Mouse (Mus musculus) forebrain, embryonic 14.5 days (tissue): Measurements from ENCODE around the gene Manbal. TPM values are rescaled to one million over a fixed set of nuclear protein-coding genes. Genes with fewer than 3 reads are reported as not detected.

Source experiments
- ATAC-seq: fragments of 200-750 bp; cut with Nextera tagmentation; 2 replicates; pipeline ENCODE4 v1.8.0; 2017; ENCODE audit warnings: mild to moderate bottlenecking, moderate library complexity
- DNase-seq: peaks from one replicate; pipeline ENCODE4 v3.0.0-alpha.2; 2015; ENCODE audit warnings: low spot score
- H3K27ac ChIP-seq: fragments of 300-500 bp; sonication (generic); 2 replicates; pipeline ENCODE4 v1.5.1; 2014; ENCODE audit warnings: low read depth, mild to moderate bottlenecking, control low read depth, low read length, moderate library complexity
- H3K27me3 ChIP-seq: fragments of 300-500 bp; sonication (generic); replicated peaks from 2 replicates; pipeline ENCODE4 v1.6.1; 2014; ENCODE audit warnings: low read length, control low read depth, mixed read lengths; ENCODE audit not compliant: control insufficient read depth, insufficient read depth
- H3K36me3 ChIP-seq: fragments of 300-500 bp; sonication (generic); 2 replicates; pipeline ENCODE4 v1.6.1; 2014; ENCODE audit warnings: low read length, control low read depth; ENCODE audit not compliant: control insufficient read depth, insufficient read depth
- H3K4me1 ChIP-seq: fragments of 300-500 bp; sonication (generic); 2 replicates; pipeline ENCODE4 v1.6.1; 2014; ENCODE audit warnings: antibody characterized with exemption, low read length, control low read depth; ENCODE audit not compliant: control insufficient read depth, insufficient read depth
- H3K4me2 ChIP-seq: fragments of 300-500 bp; sonication (generic); 2 replicates; pipeline ENCODE4 v1.6.1; 2014; ENCODE audit warnings: mild to moderate bottlenecking, control low read depth, low read length
- H3K4me3 ChIP-seq: fragments of 300-500 bp; sonication (generic); 2 replicates; pipeline ENCODE4 v1.5.1; 2014; ENCODE audit warnings: low read depth, low read length, control low read depth
- H3K9ac ChIP-seq: fragments of 300-500 bp; sonication (generic); 2 replicates; pipeline ENCODE4 v1.6.1; 2014; ENCODE audit warnings: mild to moderate bottlenecking, low read length, control low read depth, moderate library complexity
- H3K9me3 ChIP-seq: fragments of 300-500 bp; sonication (generic); replicated peaks from 2 replicates; pipeline ENCODE4 v1.6.1; 2016; ENCODE audit warnings: low read length, control low read depth, mixed read lengths; ENCODE audit not compliant: control insufficient read depth
- WGBS: fragments of 180-500 bp; shearing (Covaris S2); extraction: QIAGEN DNeasy Blood & Tissue Kit; methylation state at CpG from one replicate; pipeline ENCODE4 v1.1.7; 2014; 5-methylcytosine and 5-hydroxymethylcytosine counted together
- polyA plus RNA-seq: library from polyadenylated mRNA; unstranded; fragments of >200 nt; fragmentation: Nextera tagmentation; extraction: Ambion mirVana; gene quantifications from 2 replicates; pipeline ENCODE4 v1.2.1, GENCODE M21; 2014

The Manbal gene
- 72.7 and 78.5 TPM in 2 replicates for polyA plus RNA-seq

DNA sequence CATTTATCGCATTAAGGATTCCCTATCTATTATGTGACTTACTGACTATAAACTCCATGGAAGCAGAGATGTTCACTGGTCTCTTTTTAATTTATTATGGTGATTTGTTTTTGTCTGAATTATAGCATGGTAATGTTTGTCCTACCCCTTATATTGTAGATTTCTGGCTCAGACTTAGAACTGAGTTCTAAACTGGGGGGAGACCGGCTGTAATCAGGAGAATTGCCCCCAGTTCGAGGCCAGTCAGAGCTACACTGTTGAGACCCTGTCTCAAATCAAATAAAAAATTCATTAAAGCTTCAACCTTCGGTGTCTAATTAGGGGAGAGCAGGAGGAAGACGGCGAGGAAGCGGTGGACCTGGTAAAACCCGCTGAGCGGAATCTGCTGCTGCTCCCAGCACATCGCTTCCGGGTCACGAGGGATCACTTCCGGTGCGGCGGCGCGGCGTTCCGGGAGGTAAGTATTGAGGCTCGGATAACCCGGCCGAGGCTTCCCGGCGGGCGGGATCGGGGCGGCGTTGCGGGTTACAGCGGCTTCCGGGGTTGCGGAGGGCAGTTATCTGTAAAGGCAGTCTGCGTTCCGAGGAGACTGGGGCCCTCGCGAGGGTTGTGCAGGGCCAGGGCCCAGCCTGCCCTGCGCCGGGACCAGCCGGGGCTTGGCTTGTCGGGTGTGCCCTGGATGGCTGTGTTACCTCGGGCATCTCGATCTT is at the start of gene Manbal:
Gene Manbal, plus strand, starts transcription at position 411 of the 710 bp plus-strand sequence.
- Histone ChIP-seq H3K4me2 (peak within 1 kb of the TSS; percentile 90), H3K27ac (peak within 1 kb of the TSS; percentile 91), H3K9ac (peak within 1 kb of the TSS; percentile 94), H3K36me3 (peaks cover 4% of the 10 kb centered on the region; the same call in 1 of the 2 replicates), H3K4me3 (peak within 1 kb of the TSS; percentile 86), H3K4me1 (peaks cover 14% of the 10 kb centered on the region), H3K27me3 (no peaks in the 10 kb centered on the region), H3K9me3 (no peaks in the 10 kb centered on the region)
- DNase-seq (peak; percentile 91), ATAC-seq (peak; percentile 94)
- 4% methylated on average over 42 of the region's 42 CpGs for WGBS

DNA sequence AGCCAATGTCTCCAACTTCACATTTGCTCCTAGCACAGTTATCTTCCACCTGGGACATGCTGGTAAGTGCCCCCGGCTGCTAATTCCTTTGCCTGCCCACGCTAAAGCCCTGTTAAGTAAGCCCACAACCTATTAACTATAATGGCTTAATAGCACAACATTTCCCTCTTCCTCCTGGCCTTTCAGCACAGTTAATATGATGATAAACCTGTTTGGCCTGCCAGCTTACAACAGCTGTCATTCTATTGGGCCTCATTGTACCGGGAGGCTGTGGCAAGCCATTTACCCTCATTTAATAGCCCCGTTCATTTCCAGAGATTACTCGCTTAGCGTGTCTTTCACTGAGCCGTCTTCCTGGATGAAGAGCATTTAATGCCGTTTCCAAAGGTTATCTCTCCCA is 47.3 kb upstream of the Manbal start:
- Histone ChIP-seq H3K36me3 (peaks cover 88% of the 10 kb centered on the region), H3K9me3 (no peaks in the 10 kb centered on the region), H3K27ac (no peak overlapping the region), H3K4me2 (no peak overlapping the region), H3K9ac (no peak overlapping the region), H3K4me1 (peaks cover 13% of the 10 kb centered on the region), H3K27me3 (no peaks in the 10 kb centered on the region), H3K4me3 (no peak overlapping the region)
- DNase-seq (no peak), ATAC-seq (no peak)
- 40% methylated on average over 8 of the region's 8 CpGs for WGBS

DNA sequence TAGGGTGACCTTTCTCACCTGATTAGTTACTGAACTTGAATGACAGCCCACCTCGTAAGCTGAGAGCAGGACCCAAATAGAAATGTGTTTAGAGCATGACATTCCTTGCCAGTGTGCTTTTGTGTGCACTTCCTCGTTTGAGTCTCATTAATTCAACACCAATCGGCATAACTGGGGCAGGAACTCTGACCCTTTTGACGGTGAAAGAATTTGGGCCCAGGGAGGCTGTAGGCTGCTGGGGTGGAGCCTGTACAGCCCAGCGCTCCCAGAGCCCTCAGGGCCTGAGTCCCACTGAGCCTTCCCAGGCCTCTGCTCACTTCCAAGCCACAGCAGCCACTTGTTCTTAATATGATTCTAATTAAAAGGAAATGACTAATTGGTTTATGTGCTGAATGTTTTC is 46.5 kb upstream of the Manbal start:
- Histone ChIP-seq H3K4me2 (no peak overlapping the region), H3K4me3 (no peak overlapping the region), H3K9ac (no peak overlapping the region), H3K27ac (peak overlapping the region; percentile 22; the same call in 1 of the 2 replicates), H3K9me3 (no peaks in the 10 kb centered on the region), H3K27me3 (no peaks in the 10 kb centered on the region), H3K4me1 (peaks cover 12% of the 10 kb centered on the region), H3K36me3 (peaks cover 89% of the 10 kb centered on the region)
- 11% methylated on average over 5 of the region's 5 CpGs for WGBS
- DNase-seq (no peak), ATAC-seq (no peak)

DNA sequence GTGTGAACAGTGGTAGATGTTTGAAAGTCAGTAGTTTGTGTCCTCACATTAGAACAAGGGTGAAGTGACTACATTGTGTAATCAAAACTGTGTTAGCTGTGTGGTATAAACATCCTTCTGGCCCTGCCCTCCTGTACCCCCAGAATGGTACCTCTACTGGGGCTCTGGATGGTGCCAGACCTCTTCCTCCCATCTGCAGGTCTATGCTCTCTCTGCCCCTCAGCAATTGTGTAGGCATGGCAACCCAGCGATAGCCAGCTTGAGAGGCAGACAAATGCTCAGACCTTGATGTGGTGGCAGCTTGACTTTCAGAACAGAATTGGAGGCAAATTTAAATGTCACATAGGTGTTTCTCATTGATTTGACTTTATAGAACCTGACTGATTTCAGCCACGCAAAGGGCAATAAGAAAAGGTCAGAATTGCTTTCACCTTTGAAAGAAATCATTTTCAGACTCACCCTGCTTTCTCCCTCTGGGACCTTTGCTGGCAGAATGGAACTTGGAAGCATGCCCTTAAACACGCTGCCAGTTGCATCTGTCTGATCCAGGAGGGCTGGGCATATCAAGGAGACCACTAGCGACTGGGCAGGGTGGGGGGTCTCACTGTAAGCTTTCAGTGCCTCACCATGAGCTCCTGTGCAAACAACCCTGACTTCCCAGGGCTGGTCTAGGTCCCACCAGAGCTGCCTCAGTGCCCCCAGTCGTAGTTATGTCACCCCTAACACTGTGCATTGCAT is 45.2 kb upstream of the Manbal start:
- peak; percentile 47 for DNase-seq
- peaks cover 90% of the 10 kb centered on the region for H3K36me3 ChIP-seq
- peak; percentile 56 for ATAC-seq
- peaks cover 8% of the 10 kb centered on the region for H3K4me1 ChIP-seq
- WGBS, result 53% methylated on average over 5 of the region's 5 CpGs
- no peaks in the 10 kb centered on the region for H3K27me3 ChIP-seq
- H3K4me2 ChIP-seq, result no peak overlapping the region
- H3K27ac ChIP-seq, result peak overlapping the region; percentile 59
- H3K9me3 ChIP-seq, result no peaks in the 10 kb centered on the region
- H3K4me3 ChIP-seq, result no peak overlapping the region
- no peak overlapping the region for H3K9ac ChIP-seq

DNA sequence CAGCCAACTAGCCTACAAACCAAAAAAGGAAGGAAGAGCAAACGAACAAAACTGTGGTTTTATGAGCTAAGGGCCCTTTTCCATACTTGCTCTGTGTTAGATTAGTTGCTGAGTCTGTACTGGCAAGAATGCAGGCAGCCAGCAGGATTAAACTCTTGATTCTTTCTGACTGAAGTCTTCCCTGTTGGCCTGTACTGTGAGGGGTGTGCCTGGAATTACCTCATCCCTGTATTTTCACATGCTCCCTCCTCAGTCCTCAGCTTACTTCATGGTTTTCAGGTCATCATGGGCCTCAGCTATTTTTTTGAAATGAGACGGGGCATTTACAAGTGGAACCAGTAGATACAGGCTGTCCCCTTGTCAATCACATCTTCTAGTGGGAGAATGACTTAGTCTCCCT is 42.2 kb upstream of the Manbal start:
- H3K27me3 ChIP-seq, result no peaks in the 10 kb centered on the region
- H3K9ac ChIP-seq, result no peak overlapping the region
- peaks cover 24% of the 10 kb centered on the region for H3K4me1 ChIP-seq
- H3K27ac ChIP-seq, result no peak overlapping the region
- ATAC-seq (no peak), DNase-seq (no peak)
- peaks cover 71% of the 10 kb centered on the region for H3K36me3 ChIP-seq
- H3K9me3 ChIP-seq, result no peaks in the 10 kb centered on the region
- no peak overlapping the region for H3K4me3 ChIP-seq
- no peak overlapping the region for H3K4me2 ChIP-seq
- WGBS, result 59% methylated on average over 2 of the region's 2 CpGs

DNA sequence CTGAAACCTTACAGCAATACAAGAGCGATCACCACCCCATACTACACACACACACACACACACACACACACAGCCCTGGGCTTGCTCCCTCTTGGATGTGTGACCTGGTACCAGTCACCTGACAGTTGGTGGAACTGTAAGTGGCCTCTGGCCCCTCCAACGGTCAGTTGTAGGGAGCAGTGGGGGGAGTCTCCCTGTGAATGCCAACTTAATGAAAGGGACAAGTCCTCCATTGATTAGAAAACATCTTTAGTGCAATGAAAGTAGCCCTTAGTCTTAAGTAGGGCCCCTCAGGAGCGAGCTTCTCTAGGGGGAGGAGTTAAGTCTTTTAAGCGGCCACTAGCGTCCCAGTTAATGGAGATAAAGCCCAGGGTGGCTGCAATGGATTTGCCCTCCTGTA is 39.3 kb upstream of the Manbal start:
- no peaks in the 10 kb centered on the region for H3K27me3 ChIP-seq
- no peak overlapping the region for H3K4me3 ChIP-seq
- WGBS, result 10% methylated on average over 5 of the region's 5 CpGs
- H3K27ac ChIP-seq, result peak overlapping the region; percentile 82
- no peaks in the 10 kb centered on the region for H3K9me3 ChIP-seq
- peaks cover 18% of the 10 kb centered on the region for H3K4me1 ChIP-seq
- DNase-seq, result no peak
- H3K4me2 ChIP-seq, result no peak overlapping the region
- peaks cover 46% of the 10 kb centered on the region for H3K36me3 ChIP-seq
- H3K9ac ChIP-seq, result no peak overlapping the region
- ATAC-seq, result peak; percentile 58

DNA sequence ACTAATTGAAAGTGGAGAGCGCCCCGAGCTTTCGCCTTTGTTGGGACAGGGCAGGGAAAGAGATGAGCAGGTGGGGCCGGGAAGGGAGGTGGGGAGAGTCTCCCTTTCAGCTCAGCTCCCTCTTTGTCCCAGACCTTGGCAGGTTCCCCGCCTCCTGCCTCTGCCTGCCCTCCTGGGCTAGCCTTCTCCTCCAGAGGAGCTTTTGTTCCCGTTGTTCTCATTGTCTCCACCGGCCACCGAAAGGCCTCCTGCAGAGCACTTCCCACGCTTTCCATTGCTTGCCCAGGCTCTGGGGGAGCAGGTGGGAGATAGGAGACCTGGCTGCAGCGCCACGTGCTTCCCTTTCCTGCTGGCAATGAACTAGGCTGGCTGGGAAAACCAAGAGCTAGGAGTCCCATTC is 38.8 kb upstream of the Manbal start:
- DNase-seq, result peak; percentile 81
- no peaks in the 10 kb centered on the region for H3K27me3 ChIP-seq
- H3K27ac ChIP-seq, result peak overlapping the region; percentile 82
- no peak overlapping the region for H3K4me2 ChIP-seq
- 3% methylated on average over 11 of the region's 11 CpGs for WGBS
- ATAC-seq, result peak; percentile 79
- no peaks in the 10 kb centered on the region for H3K9me3 ChIP-seq
- no peak overlapping the region; the same call in 1 of the 2 replicates for H3K9ac ChIP-seq
- H3K4me1 ChIP-seq, result peaks cover 18% of the 10 kb centered on the region
- peaks cover 41% of the 10 kb centered on the region for H3K36me3 ChIP-seq
- no peak overlapping the region for H3K4me3 ChIP-seq

DNA sequence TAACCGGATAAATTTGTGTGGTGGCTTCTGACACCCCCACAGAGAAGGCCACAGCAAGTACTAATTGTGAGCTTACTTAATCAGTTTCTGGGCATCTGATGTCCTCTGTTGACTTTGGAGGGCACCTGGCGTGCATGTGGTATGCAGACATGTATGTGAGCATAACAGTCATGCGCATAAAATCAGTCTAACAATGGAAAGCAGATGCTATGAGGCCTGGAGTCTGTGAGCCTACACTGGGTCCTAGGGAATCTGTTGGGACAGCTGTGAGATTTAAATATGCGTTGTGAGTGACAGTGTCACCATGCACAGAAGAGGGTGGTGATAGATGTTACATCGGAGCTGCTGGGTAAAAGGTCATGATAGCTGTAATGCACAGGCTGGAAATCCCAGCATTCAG is 35.3 kb upstream of the Manbal start:
- H3K27ac ChIP-seq, result peak overlapping the region; percentile 36; the same call in 1 of the 2 replicates
- WGBS, result 73% methylated on average over 5 of the region's 5 CpGs
- no peak overlapping the region for H3K4me2 ChIP-seq
- H3K4me1 ChIP-seq, result peaks cover 18% of the 10 kb centered on the region
- no peaks in the 10 kb centered on the region for H3K9me3 ChIP-seq
- no peak for ATAC-seq
- H3K36me3 ChIP-seq, result peaks cover 7% of the 10 kb centered on the region
- H3K9ac ChIP-seq, result peak overlapping the region; percentile 13; the same call in 1 of the 2 replicates
- DNase-seq, result peak; percentile 48
- no peak overlapping the region for H3K4me3 ChIP-seq
- H3K27me3 ChIP-seq, result no peaks in the 10 kb centered on the region

DNA sequence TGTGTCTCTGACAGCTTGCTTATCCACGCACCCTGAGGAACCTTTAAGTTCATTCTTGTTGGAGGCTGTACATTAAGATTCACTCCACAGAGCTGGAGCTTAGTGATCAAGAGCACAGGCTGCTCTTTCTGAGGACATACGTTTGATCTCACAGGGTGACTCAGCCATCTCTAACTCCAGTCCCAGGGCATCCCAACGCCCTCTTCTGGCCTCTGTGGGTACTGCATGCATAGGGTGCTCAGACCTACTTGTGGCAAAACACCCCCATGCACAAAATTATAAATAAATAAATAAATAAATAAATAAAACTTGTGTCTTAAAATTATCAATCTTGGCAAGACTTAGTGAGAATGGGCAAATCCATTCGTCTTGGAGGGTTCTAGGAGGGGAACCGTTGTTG is 28.7 kb upstream of the Manbal start:
- no peak for ATAC-seq
- 17% methylated on average over 5 of the region's 5 CpGs for WGBS
- Histone ChIP-seq H3K27ac (no peak overlapping the region), H3K4me1 (peaks cover 32% of the 10 kb centered on the region), H3K9me3 (no peaks in the 10 kb centered on the region), H3K9ac (no peak overlapping the region), H3K4me3 (no peak overlapping the region), H3K36me3 (no peaks in the 10 kb centered on the region), H3K4me2 (no peak overlapping the region), H3K27me3 (no peaks in the 10 kb centered on the region)
- peak; percentile 80 for DNase-seq
